Mouse (Mus musculus): ENCODE results near the gene AI597479.

- no peak for TF ChIP-seq POLR2AphosphoS5 (IDR thresholded peaks at IDR 0.05; ENCODE audit: borderline replicate concordance, low read depth, low read length)
- no peak for TF ChIP-seq NRF1 (IDR thresholded peaks at IDR 0.05; ENCODE audit: insufficient read depth, low read depth, low read length, poor library complexity, severe bottlenecking)
- no peak for TF ChIP-seq CTCF (IDR thresholded peaks at IDR 0.05 in 2 of 3, conservative IDR thresholded peaks at IDR 0.05 in 1 of 3; ENCODE audit: control insufficient read depth in 1 of 3, insufficient read depth in 1 of 3, low read depth in 2 of 3, low read length in 3 of 3, poor library complexity in 1 of 3, severe bottlenecking in 1 of 3)
These were observed 29.5 kb downstream of the AI597479 start for GRCm38 (mm10) chr1:43127820-43128610.

Data from MEL (cell line).